Mouse (Mus musculus) gastrocnemius, adult 8-10 months (tissue): ENCODE results near the gene Crym. TPM values are rescaled to one million over a fixed set of nuclear protein-coding genes. Genes with fewer than 3 reads are reported as not detected.

Experiments
- DNase-seq, 2 experiments: peaks; one replicate each; pipeline ENCODE4 v3.0.0; 2022; ENCODE audit warnings: low spot score in 2 of 2
- total RNA-seq, 4 experiments: library from RNA; stranded (reverse); gene quantifications; 2 replicates each; pipeline ENCODE4 v1.2.4; 2022

Gene Crym
- total RNA-seq = 1 to 10 TPM; 2.8 to 4.6 (median 3.7) TPM

- no peak for DNase-seq
These were observed at the start of gene Crym for GRCm38 (mm10) chr7:120201771-120202170. Gene Crym, minus strand, starts transcription at chr7:120202111.

GRCm38 (mm10) chr7:120241092-120241491, 39.2 kb upstream of the Crym start:
- DNase-seq = no peak

- DNase-seq = no peak
These were observed 26.6 kb upstream of the Crym start for GRCm38 (mm10) chr7:120228541-120228940.

- DNase-seq = no peak
These were observed 4.1 kb upstream of the Crym start for GRCm38 (mm10) chr7:120205989-120206388.

GRCm38 (mm10) chr7:120203789-120204188, 1.9 kb upstream of the Crym start, which contains the start of gene Abca14:
Gene Abca14, plus strand, starts transcription at chr7:120203961.
- DNase-seq = peak; percentile 62 to 64

- no peak for DNase-seq
These were observed 623 bp downstream of the Crym start for GRCm38 (mm10) chr7:120201231-120201744.

- no peak for DNase-seq
These were observed 6.7 kb downstream of the Crym start for GRCm38 (mm10) chr7:120195207-120195606.

- no peak for DNase-seq
These were observed 9.1 kb downstream of the Crym start for GRCm38 (mm10) chr7:120192816-120193215.

- DNase-seq = no peak
These were observed 9.7 kb downstream of the Crym start for GRCm38 (mm10) chr7:120192207-120192606.

GRCm38 (mm10) chr7:120190150-120190665, 11.7 kb downstream of the Crym start:
- DNase-seq = no peak

- no peak for DNase-seq
These were observed 12.4 kb downstream of the Crym start for GRCm38 (mm10) chr7:120189369-120190149.

GRCm38 (mm10) chr7:120188946-120189345, 13.0 kb downstream of the Crym start:
- no peak for DNase-seq

- no peak for DNase-seq
These were observed 19.0 kb downstream of the Crym start for GRCm38 (mm10) chr7:120182891-120183290.

- no peak for DNase-seq
These were observed 20.3 kb downstream of the Crym start for GRCm38 (mm10) chr7:120181401-120182230.

- DNase-seq = no peak
These were observed 21.4 kb downstream of the Crym start for GRCm38 (mm10) chr7:120180547-120180946.

GRCm38 (mm10) chr7:120178935-120179334, 23.0 kb downstream of the Crym start:
- no peak for DNase-seq

GRCm38 (mm10) chr7:120177611-120178010, 24.3 kb downstream of the Crym start:
- DNase-seq = no peak

GRCm38 (mm10) chr7:120174723-120175504, 27.0 kb downstream of the Crym start:
- DNase-seq = no peak

GRCm38 (mm10) chr7:120173603-120174244, 28.2 kb downstream of the Crym start, which contains the start of gene Anks4b:
Gene Anks4b, plus strand, starts transcription at chr7:120173858.
- no peak for DNase-seq

- DNase-seq = no peak
These were observed 29.7 kb downstream of the Crym start for GRCm38 (mm10) chr7:120172188-120172700.
